Mouse (Mus musculus) c-Kit-positive CD71-positive TER-119-positive erythroid progenitor cells, embryonic 14.5 days (primary cell): ENCODE results near the gene Sec24c.
A peak's percentile ranks its signal among the peaks of the same experiment; 100 is the strongest.
"Not testable (repeated sequence)": the region's sequence is repeated elsewhere in the genome, so short reads cannot be mapped to it uniquely, and the experiment has no call there.

Experiments
- DNase-seq: peaks from one replicate; pipeline ENCODE4 v3.0.0-alpha.2; 2013; ENCODE audit warnings: low spot score

Gene Sec24c

DNA sequence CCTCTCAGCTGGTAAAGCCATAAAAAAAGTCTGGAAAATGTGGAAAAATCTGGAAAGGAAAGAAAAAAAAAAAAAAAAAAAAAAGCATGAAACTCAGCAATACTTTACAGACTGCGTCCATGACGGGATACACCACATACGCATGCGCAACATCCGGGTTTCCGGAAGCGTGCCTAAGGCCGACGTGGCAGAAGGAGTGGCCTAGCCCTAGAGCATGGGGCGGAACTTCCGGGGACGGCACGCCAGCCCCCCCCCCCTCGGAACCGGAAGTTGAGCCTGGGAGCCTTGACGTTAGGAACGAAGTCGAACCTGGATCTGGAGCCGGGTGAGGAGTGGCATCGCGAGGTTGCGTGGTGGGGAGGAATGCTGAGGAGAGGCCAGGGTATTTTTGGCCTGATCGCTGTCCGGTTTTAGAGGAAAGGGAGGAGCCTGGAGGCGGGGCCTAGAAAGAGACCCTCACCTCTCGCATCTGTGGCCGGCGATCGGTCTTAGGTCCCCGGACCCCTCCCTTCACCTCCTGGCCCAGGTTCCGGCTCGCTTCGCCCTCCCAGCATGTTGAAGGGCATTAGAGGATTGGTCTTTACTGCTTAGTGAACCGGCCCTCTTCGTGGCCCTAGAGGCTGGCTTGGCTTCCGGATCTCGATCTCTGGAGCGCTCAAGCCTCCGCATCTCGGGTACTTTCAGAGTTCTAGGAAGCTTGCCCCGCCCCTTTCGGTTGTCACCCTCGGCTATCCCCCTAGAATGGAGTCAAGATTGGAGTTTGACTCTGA, at the start of gene Sec24c:
Sec24c (plus strand) TSS at position 245 of the 770 bp plus-strand sequence.
- DNase-seq, result peak; percentile 99

DNA sequence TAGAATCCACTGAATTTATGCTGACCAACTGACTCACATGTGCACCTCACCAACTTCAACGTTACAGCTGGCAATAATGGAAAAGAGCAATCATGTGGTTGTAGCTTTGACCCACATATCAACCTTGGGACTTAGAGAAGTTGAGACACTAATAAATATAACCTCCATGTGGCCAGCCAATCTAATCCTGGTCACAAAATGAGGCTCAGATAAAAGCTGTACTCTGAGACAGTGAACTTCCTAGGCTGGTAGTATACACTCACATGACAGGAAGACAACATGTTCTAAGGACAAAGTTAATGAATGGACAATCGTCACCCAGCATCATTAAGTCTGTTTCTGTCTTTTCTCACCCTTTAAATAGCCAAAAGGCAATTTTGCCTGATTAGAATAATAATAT, 47.7 kb upstream of the Sec24c start:
- no peak for DNase-seq

DNA sequence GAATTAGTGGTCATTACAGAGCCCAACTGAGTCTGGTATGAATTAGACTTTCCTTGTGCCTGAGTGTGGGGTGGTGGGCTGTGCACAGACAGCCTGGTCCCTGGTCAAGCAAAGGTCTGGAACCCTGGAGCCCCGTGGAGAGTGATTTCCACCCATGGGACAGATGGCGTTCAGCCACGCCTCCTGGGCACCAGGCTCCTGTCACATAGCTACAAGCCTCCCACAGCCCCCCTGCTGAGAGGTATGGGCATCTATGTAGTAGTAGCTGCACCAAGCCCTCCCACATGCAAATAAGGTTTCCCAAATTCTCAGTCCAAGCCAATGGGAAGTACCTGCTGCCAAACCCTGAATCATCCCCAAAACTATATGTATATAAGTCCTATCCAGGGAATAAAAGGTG, 47.1 kb upstream of the Sec24c start:
- no peak for DNase-seq

- DNase-seq, result no peak
Measured at GRCm38 (mm10) chr14:20631253-20631652, 42.9 kb upstream of the Sec24c start.

GRCm38 (mm10) chr14:20635546-20635945, 38.6 kb upstream of the Sec24c start:
- DNase-seq, result no peak

DNA sequence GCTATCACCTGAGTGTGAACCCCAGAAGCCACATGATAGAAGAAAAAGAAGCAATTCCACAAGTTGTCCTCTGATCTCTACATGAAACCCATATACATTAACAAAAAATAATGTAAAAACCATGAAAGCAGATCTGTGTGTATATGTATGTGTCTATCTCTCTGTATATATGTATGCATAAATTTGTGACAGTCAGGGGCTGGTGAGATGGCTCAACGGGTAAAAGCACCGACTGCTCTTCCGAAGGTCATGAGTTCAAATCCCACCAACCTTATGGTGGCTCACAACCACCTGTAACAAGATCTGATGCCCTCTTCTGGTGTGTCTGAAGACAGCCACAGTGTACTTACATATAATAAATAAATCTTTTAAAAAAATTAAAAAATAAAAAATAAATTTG, 37.1 kb upstream of the Sec24c start:
- not testable (repeated sequence) for DNase-seq

- no peak for DNase-seq
Measured at GRCm38 (mm10) chr14:20637818-20638574, 36.1 kb upstream of the Sec24c start.

DNA sequence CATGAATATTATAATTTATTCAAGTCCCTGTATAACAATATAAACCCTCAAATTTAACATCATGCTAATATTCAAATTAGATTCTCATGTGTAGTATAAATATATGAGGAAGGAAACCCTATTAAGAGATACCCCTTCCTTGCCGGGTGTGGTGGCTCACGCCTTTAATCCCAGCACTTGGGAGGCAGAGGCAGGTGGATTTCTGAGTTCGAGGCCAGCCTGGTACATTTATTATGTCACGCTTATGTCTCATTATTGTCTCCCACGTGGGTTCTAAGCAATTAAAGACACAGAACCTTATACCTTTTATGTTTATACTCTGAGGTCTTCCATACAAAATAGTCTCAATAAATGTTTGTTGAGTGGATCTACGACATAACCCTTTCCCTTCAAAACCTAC, 35.4 kb upstream of the Sec24c start:
- DNase-seq, result no peak

GRCm38 (mm10) chr14:20639918-20640619, 34.0 kb upstream of the Sec24c start:
- no peak for DNase-seq

DNA sequence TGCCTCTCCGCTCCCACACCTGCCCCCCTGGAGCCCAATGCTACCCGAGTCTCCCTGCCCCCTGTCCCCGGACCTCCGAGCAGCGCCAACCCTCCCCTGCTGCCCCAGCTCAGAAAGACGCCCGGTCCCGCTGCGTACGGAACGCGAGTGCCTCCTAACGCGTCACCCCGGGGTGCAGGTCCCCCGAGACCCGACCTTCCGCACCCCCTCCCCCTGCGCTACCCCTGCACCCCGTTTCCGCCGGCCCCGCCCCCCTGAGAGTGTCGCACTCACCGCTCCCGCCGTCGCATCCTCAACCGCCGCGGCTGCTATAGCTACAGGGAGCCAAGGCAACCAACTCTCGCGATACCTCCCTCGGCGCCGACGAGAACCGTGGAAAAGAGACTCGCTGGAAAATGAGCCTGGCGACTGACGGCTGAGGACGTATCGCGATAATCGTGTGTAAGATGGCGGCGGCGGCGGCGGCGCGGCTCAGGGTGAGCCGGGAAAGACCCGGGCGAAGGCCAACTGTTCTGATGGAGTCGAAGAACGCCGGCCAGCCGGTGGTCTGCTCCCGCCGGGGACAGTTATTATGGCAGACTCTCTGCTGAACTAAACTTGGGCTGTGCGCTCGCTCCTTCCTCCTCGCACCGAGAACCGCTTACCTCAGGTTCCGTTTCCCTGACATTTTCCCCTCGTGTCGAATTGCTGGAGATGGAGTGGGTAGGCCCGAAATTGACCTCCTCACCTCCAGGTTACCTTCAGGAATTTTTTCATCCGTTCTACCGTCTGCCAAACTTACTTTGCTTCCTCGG, 33.3 kb upstream of the Sec24c start, which contains the start of gene Usp54:
Usp54 (minus strand) TSS at position 420 of the 794 bp plus-strand sequence.
- DNase-seq, result peak; percentile 99

- no peak for DNase-seq
Measured at GRCm38 (mm10) chr14:20641438-20641875, 32.7 kb upstream of the Sec24c start.

- no peak for DNase-seq
Measured at GRCm38 (mm10) chr14:20645547-20645946, 28.6 kb upstream of the Sec24c start.

DNA sequence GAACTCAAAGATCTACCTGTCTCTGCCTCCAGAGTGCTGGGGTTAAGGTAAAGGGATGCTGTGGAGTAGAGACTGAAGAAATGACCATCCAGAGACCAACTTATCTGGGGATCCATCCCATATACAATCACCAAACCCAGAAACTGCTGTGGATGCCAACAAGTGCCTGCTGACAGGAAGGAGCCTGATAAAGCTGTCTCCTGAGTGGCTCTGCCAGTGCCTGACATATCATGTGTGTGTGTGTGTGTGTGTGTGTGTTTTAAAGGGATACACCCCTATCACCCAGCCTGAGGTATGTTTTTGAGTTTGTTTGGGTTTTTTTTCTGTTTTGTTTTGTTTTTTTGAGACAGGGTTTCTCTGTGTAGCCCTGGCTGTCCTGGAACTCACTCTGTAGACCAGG, 27.7 kb upstream of the Sec24c start:
- DNase-seq, result no peak

DNA sequence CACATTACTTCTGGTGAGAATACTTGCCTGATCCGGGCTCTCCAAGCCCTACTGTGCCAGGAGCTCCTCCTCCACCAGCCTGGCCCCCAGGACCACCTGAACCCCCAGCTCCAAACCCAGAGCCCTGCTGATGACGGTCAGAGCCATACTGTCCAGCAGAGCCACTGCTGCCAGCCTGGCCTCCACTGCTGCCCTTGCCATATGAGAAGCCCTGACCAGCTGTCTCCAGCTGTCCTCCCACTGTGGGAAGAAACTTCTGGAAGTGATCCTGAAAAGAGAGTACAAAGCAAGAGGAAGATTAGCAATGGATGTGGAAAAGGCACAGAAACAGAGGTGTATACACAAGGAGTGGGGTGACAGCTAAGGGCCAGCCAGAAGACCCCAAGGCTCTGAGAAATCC, 23.1 kb upstream of the Sec24c start:
- no peak for DNase-seq

- DNase-seq, result no peak
Measured at GRCm38 (mm10) chr14:20651722-20652256, 22.3 kb upstream of the Sec24c start.

GRCm38 (mm10) chr14:20654690-20655421, 19.3 kb upstream of the Sec24c start:
- no peak for DNase-seq

DNA sequence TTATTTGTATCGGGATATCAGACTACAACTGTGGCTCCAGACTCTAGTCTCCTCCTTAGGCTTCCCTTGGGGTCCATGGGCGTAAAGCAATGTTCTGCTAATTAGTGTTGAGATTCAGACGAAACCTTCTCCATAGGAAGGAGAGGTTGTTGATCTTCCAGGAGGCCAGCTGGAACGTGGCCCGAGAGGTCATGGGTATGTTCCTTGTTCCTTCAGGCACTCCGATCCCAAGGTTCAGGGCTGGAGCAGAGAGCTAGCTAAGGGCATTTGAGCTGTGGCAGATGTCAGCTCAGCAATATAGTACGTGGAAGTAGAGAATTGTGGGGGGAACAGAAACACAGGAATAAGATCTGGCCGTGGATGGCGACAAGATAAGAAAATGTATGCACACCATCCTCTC, 18.4 kb upstream of the Sec24c start:
- DNase-seq, result no peak

GRCm38 (mm10) chr14:20656361-20656760, 17.7 kb upstream of the Sec24c start, which contains the start of gene Myoz1:
Gene Myoz1 (minus strand): TSS chr14:20656540.
- no peak for DNase-seq

DNA sequence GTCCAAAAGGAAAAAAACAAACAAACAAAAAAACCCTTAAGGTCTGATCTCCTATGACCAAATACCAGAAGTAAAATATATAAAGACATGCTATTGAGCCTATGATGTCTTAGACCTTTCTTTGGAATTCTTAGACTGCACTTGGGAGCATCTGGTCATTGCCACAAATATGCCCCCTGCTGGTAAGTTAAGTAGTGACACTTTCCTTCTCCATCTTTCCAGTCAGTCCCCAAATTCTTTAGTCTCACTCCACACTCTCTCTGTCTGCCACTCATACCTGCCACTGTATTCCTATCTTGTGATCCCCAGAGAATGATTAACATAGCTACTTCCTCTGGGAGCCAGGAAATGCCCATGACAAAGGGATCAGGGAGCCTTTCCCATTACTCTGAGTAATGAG, 15.8 kb upstream of the Sec24c start:
- peak; percentile 48 for DNase-seq

DNA sequence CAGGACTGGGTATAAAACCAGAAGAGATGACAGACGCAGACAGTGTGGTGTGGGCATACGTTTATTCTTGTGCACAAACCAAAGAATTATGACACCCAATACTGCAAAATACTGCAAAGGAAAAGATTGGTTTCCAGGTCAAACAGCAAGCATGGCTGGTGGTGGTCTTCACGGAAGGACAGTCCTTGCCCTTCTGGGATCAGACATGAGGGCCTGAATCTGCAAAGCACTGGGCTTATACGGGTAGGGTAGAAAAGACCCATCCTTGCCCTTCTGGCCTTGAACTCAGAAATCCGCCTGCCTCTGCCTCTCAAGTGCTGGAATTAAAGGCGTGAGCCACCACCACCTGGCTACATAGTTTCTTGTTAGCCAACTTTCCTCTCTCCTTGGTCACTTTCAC, 15.2 kb upstream of the Sec24c start:
- DNase-seq, result no peak

DNA sequence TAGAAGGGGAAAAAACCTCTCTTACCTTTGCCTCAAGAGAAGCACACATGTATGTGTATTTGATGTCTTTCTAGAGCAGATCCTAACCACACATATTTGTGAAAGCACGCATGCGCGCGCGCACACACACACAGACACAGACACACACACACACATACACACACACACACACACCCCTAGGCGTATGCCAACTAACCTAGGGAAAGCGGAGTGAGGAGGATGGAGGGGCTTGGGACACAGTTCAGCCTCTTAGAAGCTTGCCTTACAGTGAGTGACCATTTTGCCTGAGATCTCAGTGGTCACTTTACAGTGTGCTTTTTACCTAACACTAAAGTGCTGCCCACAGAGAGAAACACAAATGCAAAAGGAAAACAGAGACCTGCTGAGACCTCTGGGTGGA, 14.4 kb upstream of the Sec24c start:
- no peak for DNase-seq
